ENCODE assay signal across 12 mouse cellular contexts in genomic region chr5:47240586-47240985, GRCm38 (mm10).
DNase-seq lines count a peak whose midpoint lies in the region; ATAC-seq and TF ChIP-seq lines count a peak whose summit lies in the region.
"Had no signal": no experiment of that assay in that cellular context is flagged by ENCODE, and none has a peak within 500 bp of the region (broad histone marks: within the 10 kb centered on the region; RNA-seq: fewer than 3 reads in every experiment).

No protein-coding gene starts in this region.

- no peak overlapping the region for H3K4me2 ChIP-seq in lung, embryonic 14.5 days
- peak overlapping the region; percentile 5; the same call in 1 of the 2 replicates for H3K4me2 ChIP-seq in kidney, embryonic 16.5 days (replicated peaks; ENCODE audit: low read depth, low read length)
- H3K4me2 ChIP-seq: hindbrain, embryonic 12.5 days; lung, embryonic 15.5 days had no signal

- no peak overlapping the region for H3K4me3 ChIP-seq in lung, embryonic 14.5 days (ENCODE audit: low read depth, low read length)
- H3K4me3 ChIP-seq in lung, adult 2 months (replicated peaks; ENCODE audit: extremely low read depth, low read depth, low read length) = no peak overlapping the region
- no peak overlapping the region for H3K4me3 ChIP-seq in kidney, embryonic 16.5 days (ENCODE audit: low read length)
- no peak overlapping the region for H3K4me3 ChIP-seq in layer of hippocampus, adult 2 months
- H3K4me3 ChIP-seq: hindbrain, embryonic 12.5 days; lung, embryonic 15.5 days had no signal

- H3K9me3 ChIP-seq in lung, embryonic 14.5 days (ENCODE audit: low read depth, low read length) = no peaks in the 10 kb centered on the region
- peaks cover 7% of the 10 kb centered on the region; the same call in 1 of the 2 replicates for H3K9me3 ChIP-seq in kidney, embryonic 16.5 days (ENCODE audit: low read length)
- H3K9me3 ChIP-seq: hindbrain, embryonic 12.5 days; lung, embryonic 15.5 days had no signal

- no peak for TF ChIP-seq POLR2A in lung, adult 2 months (IDR thresholded peaks at IDR 0.05; ENCODE audit: borderline replicate concordance, extremely low read depth, low read depth, low read length)

- H3K4me1 ChIP-seq in lung, embryonic 14.5 days (ENCODE audit: insufficient read depth) = no peaks in the 10 kb centered on the region
- H3K4me1 ChIP-seq in lung, adult 2 months (ENCODE audit: control insufficient read depth, insufficient read depth, low read length) = no peaks in the 10 kb centered on the region
- H3K4me1 ChIP-seq in kidney, embryonic 16.5 days (ENCODE audit: insufficient read depth, low read length) = no peaks in the 10 kb centered on the region
- H3K4me1 ChIP-seq: hindbrain, embryonic 12.5 days had no signal

- H3K9ac ChIP-seq in lung, embryonic 14.5 days = no peak overlapping the region
- no peak overlapping the region for H3K9ac ChIP-seq in kidney, embryonic 16.5 days (replicated peaks; ENCODE audit: low read length)
- H3K9ac ChIP-seq: hindbrain, embryonic 12.5 days; lung, embryonic 15.5 days had no signal

- H3K36me3 ChIP-seq in lung, embryonic 14.5 days (ENCODE audit: insufficient read depth) = no peaks in the 10 kb centered on the region
- no peaks in the 10 kb centered on the region for H3K36me3 ChIP-seq in kidney, embryonic 16.5 days (ENCODE audit: insufficient read depth, low read length)
- H3K36me3 ChIP-seq: hindbrain, embryonic 12.5 days; lung, embryonic 15.5 days had no signal

- no peak for TF ChIP-seq CTCF in lung, embryonic 14.5 days (IDR thresholded peaks at IDR 0.05; ENCODE audit: low read depth)
- TF ChIP-seq CTCF in lung, adult 2 months (IDR thresholded peaks at IDR 0.05; ENCODE audit: insufficient read depth, low read length) = no peak
- no peak for TF ChIP-seq CTCF in layer of hippocampus, adult 2 months (conservative IDR thresholded peaks at IDR 0.05)

- no peak overlapping the region for H3K27ac ChIP-seq in lung, embryonic 14.5 days (ENCODE audit: low read depth)
- H3K27ac ChIP-seq in kidney, embryonic 16.5 days (ENCODE audit: low read length) = peak overlapping the region; percentile 55; the same call in 1 of the 2 replicates
- H3K27ac ChIP-seq in layer of hippocampus, adult 2 months = no peak overlapping the region
- H3K27ac ChIP-seq: hindbrain, embryonic 12.5 days; lung, embryonic 15.5 days had no signal

- DNase-seq in embryo, embryonic 11 days = peak; percentile 4
- DNase-seq in embryo, embryonic 10.5 days (ENCODE audit: low spot score) = no peak
- peak; percentile 58 for DNase-seq in lung, embryonic 14.5 days
- DNase-seq in lung, adult 2 months = no peak
- DNase-seq in heart, adult 9 months (ENCODE audit: low spot score in 2 of 2) = peak; percentile 56 to 72
- DNase-seq in layer of hippocampus, adult 2 months (ENCODE audit: low spot score in 2 of 2) = no peak
- DNase-seq in testis, postnatal 14 days (ENCODE audit: low spot score) = no peak
- DNase-seq: cerebellum, postnatal 25 days; retina, postnatal 1 day had no signal

- ATAC-seq in lung, embryonic 14.5 days (ENCODE audit: insufficient read depth) = no peak
- ATAC-seq in kidney, embryonic 16.5 days (ENCODE audit: low FRiP score, low TSS enrichment) = no peak; the same call in 1 of the 2 replicates

- 44% methylated on average over 7 of the region's 7 CpGs for WGBS in lung, embryonic 14.5 days
- WGBS in lung, adult 2 months = 39% methylated on average over 7 of the region's 7 CpGs
- 56% methylated on average over 7 of the region's 7 CpGs for WGBS in kidney, embryonic 16.5 days

- no peaks in the 10 kb centered on the region for H3K27me3 ChIP-seq in lung, embryonic 14.5 days (ENCODE audit: insufficient read depth, low read length)
- H3K27me3 ChIP-seq in kidney, embryonic 16.5 days (ENCODE audit: insufficient read depth, low read length) = no peaks in the 10 kb centered on the region
- H3K27me3 ChIP-seq: hindbrain, embryonic 12.5 days; lung, embryonic 15.5 days had no signal

Comparison
In these comparisons a context has a peak if more than half of its experiments do, and no peak if none do; other contexts are left out.
1. DNase-seq: peak in embryo, embryonic 11 days (single experiment), lung, embryonic 14.5 days (single experiment) and heart, adult 9 months (2 of 2); none in embryo, embryonic 10.5 days (single experiment), lung, adult 2 months (single experiment), layer of hippocampus, adult 2 months (0 of 2) and testis, postnatal 14 days (single experiment).